Mouse (Mus musculus): ENCODE data around the gene Rplp1. TPM values are rescaled to one million over a fixed set of nuclear protein-coding genes. Genes with fewer than 3 reads are reported as not detected.

Gene Rplp1
- polyA plus RNA-seq, 1 experiment from 2014 or later, result 1,074 TPM

GRCm38 (mm10) chr9:61895014-61895413 lies 19.3 kb downstream of the Rplp1 start:
- H3K9ac ChIP-seq (ENCODE audit: low read length), result no peak overlapping the region
- H3K27me3 ChIP-seq (ENCODE audit: control insufficient read depth, insufficient read depth, low read length), result no peaks in the 10 kb centered on the region; the same call in 1 of the 2 replicates
- H3K36me3 ChIP-seq (ENCODE audit: control insufficient read depth, insufficient read depth, low read length), result no peaks in the 10 kb centered on the region
- H3K27ac ChIP-seq (ENCODE audit: low read depth, low read length), result no peak overlapping the region
- no peak for DNase-seq (ENCODE audit: low spot score)
- 81% methylated on average over 8 of the region's 8 CpGs for WGBS
- no peaks in the 10 kb centered on the region for H3K4me1 ChIP-seq (ENCODE audit: control insufficient read depth, insufficient read depth, low read length)
- no peaks in the 10 kb centered on the region for H3K9me3 ChIP-seq (ENCODE audit: control insufficient read depth, low read length)
- no peak overlapping the region for H3K4me2 ChIP-seq (ENCODE audit: low read depth)
- no peak overlapping the region for H3K4me3 ChIP-seq (ENCODE audit: low read depth, low read length)
- ATAC-seq (ENCODE audit: insufficient read depth, low FRiP score, low TSS enrichment), result no peak

GRCm38 (mm10) chr9:61889855-61890254 lies 24.5 kb downstream of the Rplp1 start:
- Histone ChIP-seq H3K4me3 (ENCODE audit: low read depth, low read length) (no peak overlapping the region), H3K9me3 (ENCODE audit: control insufficient read depth, low read length) (no peaks in the 10 kb centered on the region), H3K9ac (ENCODE audit: low read length) (no peak overlapping the region), H3K36me3 (ENCODE audit: control insufficient read depth, insufficient read depth, low read length) (no peaks in the 10 kb centered on the region), H3K4me2 (ENCODE audit: low read depth) (no peak overlapping the region), H3K27me3 (ENCODE audit: control insufficient read depth, insufficient read depth, low read length) (no peaks in the 10 kb centered on the region), H3K27ac (ENCODE audit: low read depth, low read length) (no peak overlapping the region), H3K4me1 (ENCODE audit: control insufficient read depth, insufficient read depth, low read length) (peaks cover 4% of the 10 kb centered on the region; the same call in 1 of the 2 replicates)
- ATAC-seq (ENCODE audit: insufficient read depth, low FRiP score, low TSS enrichment) (no peak), DNase-seq (ENCODE audit: low spot score) (peak; percentile 42)
- WGBS, result 47% methylated on average over 8 of the region's 8 CpGs

DNA sequence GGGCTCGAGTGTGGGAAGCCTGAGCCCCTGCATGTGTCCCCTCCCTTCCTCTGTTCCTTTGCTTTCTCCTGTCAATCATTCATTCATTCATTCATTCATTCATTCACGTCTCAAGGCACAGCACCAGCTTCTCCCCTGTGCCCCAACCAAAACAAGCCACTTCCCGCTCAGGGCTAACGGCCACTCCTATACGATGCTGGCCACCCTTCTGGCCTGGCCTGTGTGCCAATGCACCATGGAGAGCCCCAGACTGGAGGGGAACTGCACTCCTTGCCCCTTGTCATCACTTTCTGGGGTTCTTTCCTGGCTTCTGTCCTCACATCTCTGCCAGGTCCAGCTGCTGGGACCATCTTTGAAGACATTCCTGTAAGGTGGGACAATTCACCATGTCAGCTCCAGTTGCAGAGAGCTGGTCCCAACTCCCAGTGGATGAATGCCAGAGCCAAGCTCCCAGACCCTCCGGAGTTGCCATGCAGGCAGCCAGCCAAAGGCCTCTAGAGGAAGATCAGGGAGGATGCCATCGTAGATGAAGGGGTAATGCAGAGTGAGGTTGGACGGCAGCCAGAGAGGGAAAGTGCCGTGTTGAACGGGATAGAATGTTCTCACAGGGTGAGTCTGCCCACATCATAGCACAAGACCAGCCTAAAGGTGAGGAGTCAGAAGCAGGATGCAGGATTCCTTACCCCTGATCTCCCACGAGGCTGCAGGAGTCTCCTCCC lies 26.5 kb downstream of the Rplp1 start:
- no peaks in the 10 kb centered on the region for H3K9me3 ChIP-seq (ENCODE audit: control insufficient read depth, low read length)
- ATAC-seq (ENCODE audit: insufficient read depth, low FRiP score, low TSS enrichment), result no peak
- no peak overlapping the region for H3K27ac ChIP-seq (ENCODE audit: low read depth, low read length)
- no peak for DNase-seq (ENCODE audit: low spot score)
- no peak overlapping the region for H3K4me2 ChIP-seq (ENCODE audit: low read depth)
- H3K27me3 ChIP-seq (ENCODE audit: control insufficient read depth, insufficient read depth, low read length), result no peaks in the 10 kb centered on the region
- H3K4me3 ChIP-seq (ENCODE audit: low read depth, low read length), result no peak overlapping the region
- peaks cover 4% of the 10 kb centered on the region; the same call in 1 of the 2 replicates for H3K4me1 ChIP-seq (ENCODE audit: control insufficient read depth, insufficient read depth, low read length)
- H3K9ac ChIP-seq (ENCODE audit: low read length), result no peak overlapping the region
- 76% methylated on average over 11 of the region's 11 CpGs for WGBS
- no peaks in the 10 kb centered on the region for H3K36me3 ChIP-seq (ENCODE audit: control insufficient read depth, insufficient read depth, low read length)

GRCm38 (mm10) chr9:61885964-61886363 lies 28.4 kb downstream of the Rplp1 start:
- ATAC-seq (ENCODE audit: insufficient read depth, low FRiP score, low TSS enrichment) (no peak), DNase-seq (ENCODE audit: low spot score) (no peak)
- no peak overlapping the region for H3K27ac ChIP-seq (ENCODE audit: low read depth, low read length)
- no peaks in the 10 kb centered on the region for H3K9me3 ChIP-seq (ENCODE audit: control insufficient read depth, low read length)
- peaks cover 4% of the 10 kb centered on the region; the same call in 1 of the 2 replicates for H3K4me1 ChIP-seq (ENCODE audit: control insufficient read depth, insufficient read depth, low read length)
- no peaks in the 10 kb centered on the region for H3K36me3 ChIP-seq (ENCODE audit: control insufficient read depth, insufficient read depth, low read length)
- no peaks in the 10 kb centered on the region for H3K27me3 ChIP-seq (ENCODE audit: control insufficient read depth, insufficient read depth, low read length)
- H3K4me2 ChIP-seq (ENCODE audit: low read depth), result no peak overlapping the region
- WGBS, result 91% methylated on average over 7 of the region's 7 CpGs
- no peak overlapping the region for H3K4me3 ChIP-seq (ENCODE audit: low read depth, low read length)
- H3K9ac ChIP-seq (ENCODE audit: low read length), result no peak overlapping the region

DNA sequence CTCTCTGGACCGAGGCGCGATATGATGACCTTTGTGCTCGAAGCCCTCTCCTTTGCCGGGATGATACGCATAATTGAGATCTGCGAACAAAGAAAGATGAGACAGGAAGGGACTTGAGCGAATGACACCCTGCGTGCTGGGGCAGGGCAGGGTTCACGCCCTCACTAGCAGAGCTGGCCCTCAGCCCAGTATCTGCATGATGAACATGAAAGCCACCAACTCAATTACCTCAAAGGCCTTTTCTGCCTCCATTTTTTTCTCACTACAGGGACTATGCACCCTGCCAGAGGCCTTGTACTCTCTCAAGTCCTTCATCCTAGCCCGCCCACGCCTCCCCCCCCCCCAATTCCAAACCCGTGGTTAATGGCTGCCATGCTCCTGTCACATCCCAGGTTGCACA lies 29.4 kb downstream of the Rplp1 start:
- ATAC-seq (ENCODE audit: insufficient read depth, low FRiP score, low TSS enrichment) (no peak), DNase-seq (ENCODE audit: low spot score) (no peak)
- Histone ChIP-seq H3K4me1 (ENCODE audit: control insufficient read depth, insufficient read depth, low read length) (peaks cover 4% of the 10 kb centered on the region; the same call in 1 of the 2 replicates), H3K4me2 (ENCODE audit: low read depth) (no peak overlapping the region), H3K9me3 (ENCODE audit: control insufficient read depth, low read length) (no peaks in the 10 kb centered on the region), H3K4me3 (ENCODE audit: low read depth, low read length) (no peak overlapping the region), H3K36me3 (ENCODE audit: control insufficient read depth, insufficient read depth, low read length) (no peaks in the 10 kb centered on the region), H3K9ac (ENCODE audit: low read length) (no peak overlapping the region), H3K27ac (ENCODE audit: low read depth, low read length) (no peak overlapping the region), H3K27me3 (ENCODE audit: control insufficient read depth, insufficient read depth, low read length) (no peaks in the 10 kb centered on the region)
- 63% methylated on average over 13 of the region's 13 CpGs for WGBS

DNA sequence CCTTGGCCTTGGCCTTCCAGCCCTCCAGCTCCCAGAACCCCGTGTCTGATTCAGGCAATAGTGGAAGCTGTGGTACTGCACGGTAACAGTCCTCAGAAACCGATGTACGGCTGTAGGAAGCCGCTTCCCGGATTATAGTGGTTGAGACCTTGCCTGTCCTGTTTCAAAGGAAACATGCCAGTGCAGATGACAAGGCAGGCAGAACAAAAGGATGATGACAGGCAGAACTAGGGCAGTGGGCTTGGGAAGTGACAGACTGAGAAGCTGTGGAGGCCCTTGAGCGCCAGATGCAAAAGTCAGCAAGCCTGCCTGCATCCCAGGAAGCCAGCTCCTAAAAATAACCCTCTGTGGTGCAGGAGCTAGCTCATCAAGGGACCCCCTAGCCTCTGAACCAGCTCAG lies 30.0 kb downstream of the Rplp1 start:
- no peak overlapping the region for H3K27ac ChIP-seq (ENCODE audit: low read depth, low read length)
- DNase-seq (ENCODE audit: low spot score) (no peak), ATAC-seq (ENCODE audit: insufficient read depth, low FRiP score, low TSS enrichment) (no peak)
- H3K9me3 ChIP-seq (ENCODE audit: control insufficient read depth, low read length), result no peaks in the 10 kb centered on the region
- WGBS, result 85% methylated on average over 7 of the region's 7 CpGs
- no peaks in the 10 kb centered on the region for H3K27me3 ChIP-seq (ENCODE audit: control insufficient read depth, insufficient read depth, low read length)
- H3K4me2 ChIP-seq (ENCODE audit: low read depth), result no peak overlapping the region
- no peak overlapping the region for H3K4me3 ChIP-seq (ENCODE audit: low read depth, low read length)
- peaks cover 3% of the 10 kb centered on the region; the same call in 1 of the 2 replicates for H3K4me1 ChIP-seq (ENCODE audit: control insufficient read depth, insufficient read depth, low read length)
- H3K9ac ChIP-seq (ENCODE audit: low read length), result no peak overlapping the region
- no peaks in the 10 kb centered on the region for H3K36me3 ChIP-seq (ENCODE audit: control insufficient read depth, insufficient read depth, low read length)

GRCm38 (mm10) chr9:61882179-61882578 lies 32.2 kb downstream of the Rplp1 start:
- H3K4me2 ChIP-seq (ENCODE audit: low read depth), result no peak overlapping the region
- no peak overlapping the region for H3K9ac ChIP-seq (ENCODE audit: low read length)
- H3K4me1 ChIP-seq (ENCODE audit: control insufficient read depth, insufficient read depth, low read length), result peaks cover 8% of the 10 kb centered on the region
- no peak for ATAC-seq (ENCODE audit: insufficient read depth, low FRiP score, low TSS enrichment)
- no peak overlapping the region for H3K27ac ChIP-seq (ENCODE audit: low read depth, low read length)
- H3K36me3 ChIP-seq (ENCODE audit: control insufficient read depth, insufficient read depth, low read length), result no peaks in the 10 kb centered on the region
- H3K4me3 ChIP-seq (ENCODE audit: low read depth, low read length), result no peak overlapping the region
- WGBS, result 63% methylated on average over 3 of the region's 3 CpGs
- no peaks in the 10 kb centered on the region for H3K27me3 ChIP-seq (ENCODE audit: control insufficient read depth, insufficient read depth, low read length)
- no peaks in the 10 kb centered on the region for H3K9me3 ChIP-seq (ENCODE audit: control insufficient read depth, low read length)
- DNase-seq (ENCODE audit: low spot score), result no peak

- Histone ChIP-seq H3K4me3 (ENCODE audit: low read depth, low read length) (no peak overlapping the region), H3K9ac (ENCODE audit: low read length) (no peak overlapping the region), H3K27me3 (ENCODE audit: control insufficient read depth, insufficient read depth, low read length) (no peaks in the 10 kb centered on the region), H3K4me2 (ENCODE audit: low read depth) (no peak overlapping the region), H3K27ac (ENCODE audit: low read depth, low read length) (no peak overlapping the region), H3K9me3 (ENCODE audit: control insufficient read depth, low read length) (no peaks in the 10 kb centered on the region), H3K4me1 (ENCODE audit: control insufficient read depth, insufficient read depth, low read length) (peaks cover 17% of the 10 kb centered on the region), H3K36me3 (ENCODE audit: control insufficient read depth, insufficient read depth, low read length) (no peaks in the 10 kb centered on the region)
- ATAC-seq (ENCODE audit: insufficient read depth, low FRiP score, low TSS enrichment), result no peak
- 36% methylated on average over 2 of the region's 2 CpGs for WGBS
- DNase-seq (ENCODE audit: low spot score), result peak; percentile 87
These were observed 35.5 kb downstream of the Rplp1 start for GRCm38 (mm10) chr9:61878889-61879288.

Measured in neural tube, embryonic 11.5 days (tissue).